Mouse (Mus musculus): ENCODE results near the gene Lrp8. TPM values are rescaled to one million over a fixed set of nuclear protein-coding genes. Genes with fewer than 3 reads are reported as not detected.
A peak's percentile ranks its signal among the peaks of the same experiment; 100 is the strongest.

Gene Lrp8
- polyA plus RNA-seq, 1 experiment from 2014 or later = 86.3 TPM

GRCm38 (mm10) chr4:107776990-107777673 lies 24.9 kb upstream of the Lrp8 start:
- Histone ChIP-seq H3K9me3 (no peaks in the 10 kb centered on the region), H3K4me3 (no peak overlapping the region), H3K27me3 (no peaks in the 10 kb centered on the region), H3K9ac (replicated peaks) (no peak overlapping the region), H3K4me2 (replicated peaks) (no peak overlapping the region), H3K36me3 (no peaks in the 10 kb centered on the region), H3K4me1 (peaks cover 29% of the 10 kb centered on the region), H3K27ac (replicated peaks) (no peak overlapping the region)
- ATAC-seq (replicated peaks) = no peak
- WGBS = 94% methylated on average over 5 of the region's 5 CpGs

GRCm38 (mm10) chr4:107783541-107783940 lies 18.5 kb upstream of the Lrp8 start:
- Histone ChIP-seq H3K4me3 (no peak overlapping the region), H3K36me3 (no peaks in the 10 kb centered on the region), H3K4me1 (peaks cover 20% of the 10 kb centered on the region), H3K27me3 (no peaks in the 10 kb centered on the region), H3K4me2 (replicated peaks) (no peak overlapping the region), H3K27ac (replicated peaks) (no peak overlapping the region), H3K9ac (replicated peaks) (no peak overlapping the region), H3K9me3 (no peaks in the 10 kb centered on the region)
- ATAC-seq (replicated peaks) = no peak
- WGBS = 65% methylated on average over 10 of the region's 10 CpGs

- 71% methylated on average over 6 of the region's 6 CpGs for WGBS
- Histone ChIP-seq H3K27ac (replicated peaks) (no peak overlapping the region), H3K4me2 (replicated peaks) (no peak overlapping the region), H3K9ac (replicated peaks) (no peak overlapping the region), H3K9me3 (no peaks in the 10 kb centered on the region), H3K4me1 (0 out of 2 replicates have a peak, but pooled peaks cover 5% of the 10 kb centered on the region), H3K27me3 (no peaks in the 10 kb centered on the region), H3K36me3 (no peaks in the 10 kb centered on the region), H3K4me3 (no peak overlapping the region)
- no peak for ATAC-seq (replicated peaks)
Measured at GRCm38 (mm10) chr4:107788841-107789240, 13.2 kb upstream of the Lrp8 start.

GRCm38 (mm10) chr4:107800801-107801200 lies 1.3 kb upstream of the Lrp8 start:
- no peak for ATAC-seq (replicated peaks)
- no peak overlapping the region for H3K9ac ChIP-seq (replicated peaks)

GRCm38 (mm10) chr4:107801366-107802184 lies 486 bp upstream of the Lrp8 start:
- Histone ChIP-seq H3K27me3 (no peaks in the 10 kb centered on the region), H3K4me3 (peak overlapping the region; percentile 92), H3K9ac (replicated peaks) (peak overlapping the region; percentile 96), H3K4me1 (peaks cover 41% of the 10 kb centered on the region), H3K9me3 (no peaks in the 10 kb centered on the region), H3K36me3 (peaks cover 14% of the 10 kb centered on the region), H3K4me2 (replicated peaks) (peak overlapping the region; percentile 93), H3K27ac (replicated peaks) (peak overlapping the region; percentile 100)
- WGBS = 1% methylated on average over 28 of the region's 41 CpGs
- peak; percentile 81 for ATAC-seq (replicated peaks)

More at GRCm38 (mm10) chr4:107800801-107801200, 1.3 kb upstream of the Lrp8 start:
- Histone ChIP-seq H3K4me3 (no peak overlapping the region), H3K9me3 (no peaks in the 10 kb centered on the region), H3K4me1 (peaks cover 34% of the 10 kb centered on the region), H3K27ac (replicated peaks) (peak overlapping the region; percentile 76), H3K36me3 (peaks cover 6% of the 10 kb centered on the region), H3K27me3 (no peaks in the 10 kb centered on the region), H3K4me2 (replicated peaks) (no peak overlapping the region)
- WGBS = 77% methylated on average over 6 of the region's 6 CpGs

- Histone ChIP-seq H3K27me3 (no peaks in the 10 kb centered on the region), H3K27ac (replicated peaks) (peak overlapping the region; percentile 100), H3K4me2 (replicated peaks) (peak overlapping the region; percentile 93), H3K9me3 (no peaks in the 10 kb centered on the region), H3K4me3 (peak overlapping the region; percentile 92), H3K9ac (replicated peaks) (peak overlapping the region; percentile 96), H3K4me1 (peaks cover 53% of the 10 kb centered on the region), H3K36me3 (peaks cover 21% of the 10 kb centered on the region)
- peak; percentile 15 for ATAC-seq (replicated peaks)
- under 1% methylated on average over 65 of the region's 65 CpGs for WGBS
Measured at GRCm38 (mm10) chr4:107802450-107803331, 630 bp downstream of the Lrp8 start.

- Histone ChIP-seq H3K4me2 (replicated peaks) (peak overlapping the region; percentile 93), H3K4me3 (peak overlapping the region; percentile 92), H3K4me1 (peaks cover 61% of the 10 kb centered on the region), H3K36me3 (peaks cover 21% of the 10 kb centered on the region), H3K27me3 (no peaks in the 10 kb centered on the region), H3K9ac (replicated peaks) (peak overlapping the region; percentile 96), H3K9me3 (no peaks in the 10 kb centered on the region), H3K27ac (replicated peaks) (peak overlapping the region; percentile 100)
- under 1% methylated on average over 44 of the region's 46 CpGs for WGBS
- ATAC-seq (replicated peaks) = peak; percentile 67
Measured at GRCm38 (mm10) chr4:107803351-107804106, 1.5 kb downstream of the Lrp8 start.

GRCm38 (mm10) chr4:107805491-107805890 lies 3.4 kb downstream of the Lrp8 start:
- Histone ChIP-seq H3K9ac (replicated peaks) (no peak overlapping the region), H3K9me3 (no peaks in the 10 kb centered on the region), H3K27me3 (no peaks in the 10 kb centered on the region), H3K36me3 (peaks cover 36% of the 10 kb centered on the region), H3K4me1 (peaks cover 70% of the 10 kb centered on the region), H3K27ac (replicated peaks) (peak overlapping the region; percentile 40), H3K4me2 (replicated peaks) (peak overlapping the region; percentile 93), H3K4me3 (peak overlapping the region; percentile 92; the same call in 1 of the 2 replicates)
- no peak for ATAC-seq (replicated peaks)
- 74% methylated on average over 3 of the region's 3 CpGs for WGBS

GRCm38 (mm10) chr4:107807796-107808195 lies 5.7 kb downstream of the Lrp8 start:
- Histone ChIP-seq H3K9ac (replicated peaks) (no peak overlapping the region), H3K4me3 (no peak overlapping the region), H3K36me3 (peaks cover 41% of the 10 kb centered on the region), H3K4me1 (peaks cover 76% of the 10 kb centered on the region), H3K27me3 (no peaks in the 10 kb centered on the region), H3K27ac (replicated peaks) (peak overlapping the region; percentile 41; the same call in 1 of the 2 replicates), H3K9me3 (no peaks in the 10 kb centered on the region), H3K4me2 (replicated peaks) (no peak overlapping the region)
- ATAC-seq (replicated peaks) = no peak
- WGBS = 80% methylated on average over 4 of the region's 4 CpGs

GRCm38 (mm10) chr4:107808655-107809054 lies 6.6 kb downstream of the Lrp8 start:
- Histone ChIP-seq H3K27ac (replicated peaks) (peak overlapping the region; percentile 41), H3K4me3 (no peak overlapping the region), H3K4me1 (peaks cover 80% of the 10 kb centered on the region), H3K4me2 (replicated peaks) (no peak overlapping the region), H3K9me3 (no peaks in the 10 kb centered on the region), H3K9ac (replicated peaks) (no peak overlapping the region), H3K27me3 (no peaks in the 10 kb centered on the region), H3K36me3 (peaks cover 41% of the 10 kb centered on the region)
- ATAC-seq (replicated peaks) = no peak

GRCm38 (mm10) chr4:107811006-107811405 lies 8.9 kb downstream of the Lrp8 start:
- no peak overlapping the region for H3K4me2 ChIP-seq (replicated peaks)
- H3K36me3 ChIP-seq = peaks cover 33% of the 10 kb centered on the region
- H3K9ac ChIP-seq (replicated peaks) = no peak overlapping the region
- ATAC-seq (replicated peaks) = no peak
- peaks cover 80% of the 10 kb centered on the region for H3K4me1 ChIP-seq
- no peak overlapping the region for H3K27ac ChIP-seq (replicated peaks)
- no peaks in the 10 kb centered on the region for H3K9me3 ChIP-seq
- no peak overlapping the region for H3K4me3 ChIP-seq
- WGBS = 87% methylated on average over 3 of the region's 3 CpGs
- no peaks in the 10 kb centered on the region for H3K27me3 ChIP-seq
